Mouse (Mus musculus): ENCODE measurements at regions not wholly inside any gene's neighbourhood (a gene's known extent, or its start where the extent isn't known, plus 50 kb on each side); places are given as distances from the start of the nearest gene placed in this dataset.

GRCm38 (mm10) chr17:62172305-62172704 is 708.8 kb downstream of the Efna5 start:
- TF ChIP-seq CTCF (IDR thresholded peaks at IDR 0.05; ENCODE audit: insufficient read depth, low read length) = no peak
- no peak for TF ChIP-seq POLR2A (IDR thresholded peaks at IDR 0.05; ENCODE audit: borderline replicate concordance, extremely low read depth, low read depth, low read length)
